Mouse (Mus musculus) T-helper 17 cell (primary cell): ENCODE data around the gene Aspn.
"Not testable (repeated sequence)": the region's sequence is repeated elsewhere in the genome, so short reads cannot be mapped to it uniquely, and the experiment has no call there.

Experiments used
- in situ Hi-C, 2 experiments: fragments of 300-600 bp; cut with MboI, MseI; formaldehyde crosslinking; loops; 1 replicate in 1 of 2; 2 replicates in 1 of 2; pipeline ENCODE4 v1.15.1; 2025; ENCODE audit warnings: high pct_unique_total_duplicates in 2 of 2

Aspn gene

DNA sequence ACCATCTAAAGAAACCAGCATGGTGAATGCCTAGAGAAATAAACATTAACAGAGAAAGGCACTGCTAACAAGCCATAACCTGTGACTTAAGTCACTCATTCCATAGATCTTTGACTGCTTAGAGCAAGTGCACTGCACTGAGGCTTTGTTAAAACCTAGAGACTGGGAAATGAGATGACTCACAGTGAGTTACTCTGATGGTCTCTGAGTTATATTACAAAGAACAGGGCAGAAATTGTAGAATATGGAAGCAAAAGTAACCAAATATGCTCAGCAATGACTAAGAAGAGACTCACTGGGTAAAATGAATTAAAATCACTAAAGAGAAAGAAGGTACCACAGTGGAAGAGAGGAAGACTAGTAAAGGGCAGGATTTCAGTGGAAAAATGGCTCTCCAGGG, 39.6 kb downstream of the Aspn start:
- in situ Hi-C loops, result no loop called here

DNA sequence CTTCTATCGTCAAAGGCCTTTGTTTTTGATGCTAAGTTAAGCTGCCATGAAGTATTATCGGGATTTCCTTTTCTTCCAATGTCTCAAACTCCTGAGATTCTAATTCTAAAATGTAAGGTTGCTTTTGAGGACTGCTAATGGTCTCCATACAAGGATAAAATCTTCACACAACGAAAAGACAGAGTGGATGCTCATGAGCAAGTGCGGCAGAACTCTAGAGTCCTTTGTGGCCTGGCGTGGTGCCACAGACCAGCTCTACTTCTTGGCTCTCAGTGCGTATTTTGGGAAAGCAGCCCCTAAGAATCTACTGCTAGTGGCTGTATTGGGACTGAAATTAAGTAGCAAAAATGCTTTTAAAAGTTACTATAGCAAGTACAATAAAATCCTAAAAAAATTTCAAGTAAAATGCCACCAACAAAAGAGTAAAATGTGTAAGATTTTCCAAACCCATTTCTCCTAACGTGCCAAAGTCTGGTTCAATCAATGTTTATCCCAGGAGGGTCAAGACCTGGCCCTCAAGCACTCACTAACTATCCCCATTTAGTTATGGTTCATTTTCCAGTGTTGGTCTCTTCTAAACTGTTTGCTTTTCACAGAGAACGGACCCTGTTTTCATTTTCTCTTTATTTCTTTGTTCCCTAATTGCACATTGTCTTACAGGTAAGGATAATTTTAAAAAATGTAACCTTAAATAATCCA, 40.2 kb downstream of the Aspn start:
- in situ Hi-C loops, result no loop called here

DNA sequence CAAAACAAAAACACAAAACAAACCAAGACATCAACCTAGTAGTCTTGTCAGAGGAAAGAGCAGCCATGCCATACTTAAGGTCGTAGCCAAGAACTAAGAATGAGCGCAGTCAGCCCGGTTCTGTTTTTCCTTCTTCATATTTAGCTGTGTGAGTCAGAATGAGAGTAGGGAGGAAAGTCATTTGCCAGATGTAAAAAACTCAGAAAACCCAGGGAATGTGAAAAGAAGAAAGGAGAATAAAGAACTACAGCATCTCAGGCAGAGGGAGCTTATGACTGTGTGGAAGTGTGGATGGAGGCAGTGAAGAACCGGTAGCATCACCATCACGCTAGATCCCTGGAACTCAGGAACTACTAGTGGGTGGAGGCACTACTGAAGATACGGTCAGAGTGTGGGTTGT, 41.8 kb downstream of the Aspn start:
- in situ Hi-C loops, result no loop called here

DNA sequence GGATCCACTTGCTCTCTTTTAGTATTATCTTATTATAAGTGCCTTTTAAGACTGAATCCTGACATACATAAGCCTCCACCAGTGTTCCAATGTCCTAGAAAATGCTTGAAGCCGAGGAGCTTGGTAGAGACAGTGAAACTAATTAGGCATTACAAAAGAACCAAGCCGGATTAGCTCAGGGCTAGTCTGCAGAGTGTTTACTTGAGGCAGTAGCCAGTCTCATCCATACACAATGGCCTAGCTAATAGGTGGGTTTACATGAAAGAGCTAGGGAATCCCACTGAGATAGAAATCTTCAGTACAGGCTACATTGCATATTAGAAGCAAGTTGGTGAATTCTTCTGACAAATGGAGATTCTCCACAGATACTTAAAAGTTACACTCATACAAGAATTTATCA, 58.3 kb downstream of the Aspn start:
- in situ Hi-C loops, result not testable (repeated sequence)

DNA sequence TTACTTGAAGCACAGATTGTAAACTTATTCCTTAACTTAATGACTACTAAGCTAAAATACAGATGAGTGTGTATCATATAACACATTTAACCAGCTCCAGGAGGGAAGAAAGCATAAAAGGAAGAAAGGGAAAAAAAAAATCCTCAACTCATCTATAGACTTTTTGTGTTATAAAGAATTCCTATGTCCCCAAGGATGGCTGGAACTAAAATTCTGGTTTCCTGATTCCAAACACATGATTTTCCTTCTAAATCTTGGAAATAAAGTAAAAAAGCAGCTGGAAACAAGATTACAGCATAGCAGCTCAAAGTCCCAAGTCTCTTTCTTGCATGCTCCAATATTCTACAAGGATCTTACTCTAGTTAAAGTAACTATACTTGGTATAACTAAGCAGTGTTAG, 59.4 kb downstream of the Aspn start:
- in situ Hi-C loops, result no loop called here

DNA sequence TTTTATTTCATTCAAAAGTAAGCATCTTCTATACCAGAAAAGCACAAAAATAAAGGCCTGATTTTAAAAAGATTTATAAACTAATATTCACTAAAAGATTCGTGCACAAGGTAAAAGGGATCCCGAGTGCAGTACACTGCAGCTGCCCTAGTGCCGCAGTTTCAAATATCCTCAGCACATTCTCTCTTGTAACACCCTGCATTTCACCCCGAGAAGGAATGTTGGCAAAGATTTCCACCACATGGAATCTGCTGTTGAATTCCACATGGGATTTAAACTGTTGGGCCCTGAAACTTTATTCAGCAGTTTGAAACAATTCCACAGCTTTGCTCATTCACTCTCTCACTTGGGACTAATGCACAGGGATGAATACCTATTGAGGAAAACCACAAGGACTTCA, 63.5 kb downstream of the Aspn start, which contains the start of gene Ogn:
Gene Ogn (plus strand): TSS at position 333 of the 400 bp plus-strand sequence.
- in situ Hi-C loops, result no loop called here

DNA sequence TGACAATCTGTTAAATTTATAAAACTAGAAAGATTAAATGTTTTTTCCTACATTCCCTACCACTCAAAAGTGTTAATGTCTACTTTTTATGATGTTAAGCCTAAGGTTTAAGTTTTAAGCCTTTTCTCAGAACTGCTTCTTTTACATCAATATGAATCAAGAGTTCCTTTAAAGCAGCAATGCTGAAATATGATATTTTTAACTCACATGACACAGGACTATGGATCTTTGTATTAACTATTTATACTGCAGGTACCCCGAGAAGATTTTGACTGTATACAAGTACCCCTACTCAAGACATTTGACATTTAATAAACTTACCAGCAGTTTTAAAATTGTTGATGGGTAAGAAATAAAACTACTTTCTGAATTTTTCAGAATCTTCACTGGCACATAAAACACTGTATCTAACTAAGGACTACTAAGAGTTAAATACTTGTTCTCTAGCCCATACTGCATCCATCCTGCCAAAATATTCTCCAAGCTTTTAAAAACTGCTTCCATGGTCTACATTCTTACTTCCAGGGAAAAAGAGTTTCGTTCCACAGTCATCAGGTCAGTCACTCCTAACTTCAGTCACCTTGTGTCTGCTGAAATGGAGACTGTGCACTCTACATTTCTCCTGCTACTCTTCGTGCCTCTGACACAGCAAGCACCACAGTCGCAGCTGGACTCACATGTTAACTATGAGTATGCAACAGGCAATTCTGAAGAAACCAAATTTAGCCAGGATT, 64.5 kb downstream of the Aspn start:
- in situ Hi-C loops, result no loop called here

DNA sequence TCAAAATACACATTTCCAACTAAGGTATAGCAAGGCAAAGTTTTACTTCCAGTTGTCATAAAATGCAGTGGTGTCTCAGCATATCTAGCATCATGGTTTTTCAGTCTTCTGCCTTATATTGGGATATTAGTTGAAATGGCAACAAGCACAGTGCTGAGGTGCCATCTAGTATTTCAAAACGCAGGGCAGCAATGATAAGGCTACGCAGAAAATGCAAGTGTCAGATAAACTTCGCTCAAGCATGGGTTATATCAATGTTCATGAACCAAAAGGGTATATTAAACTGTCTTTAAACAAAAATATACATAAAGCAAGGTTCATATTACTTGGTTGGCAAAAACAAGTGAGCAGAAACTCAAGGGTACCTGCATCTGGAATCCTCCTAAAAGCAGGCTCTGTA, 72.8 kb downstream of the Aspn start:
- in situ Hi-C loops, result no loop called here
